Mouse (Mus musculus) intestine, postnatal 0 days (tissue): ENCODE measurements at regions not wholly inside any gene's neighbourhood (a gene's known extent, or its start where the extent isn't known, plus 50 kb on each side); places are given as distances from the start of the nearest gene placed in this dataset.

ENCODE experiments used
- ATAC-seq: fragments of 200-750 bp; cut with Nextera tagmentation; 2 replicates; pipeline ENCODE4 v1.8.0; 2017; ENCODE audit warnings: mild to moderate bottlenecking, moderate TSS enrichment, moderate library complexity
- H3K27ac ChIP-seq: fragments of 300-500 bp; sonication (generic); 2 replicates; pipeline ENCODE4 v1.5.1; 2014; ENCODE audit warnings: mild to moderate bottlenecking, low read depth, low read length, moderate library complexity
- H3K27me3 ChIP-seq: fragments of 300-500 bp; sonication (generic); replicated peaks from 2 replicates; pipeline ENCODE4 v1.6.1; 2014; ENCODE audit warnings: low read length, mixed read lengths; ENCODE audit not compliant: control insufficient read depth, insufficient read depth
- H3K36me3 ChIP-seq: fragments of 300-500 bp; sonication (generic); 2 replicates; pipeline ENCODE4 v1.6.1; 2014; ENCODE audit warnings: mild to moderate bottlenecking, moderate library complexity; ENCODE audit not compliant: control insufficient read depth, insufficient read depth
- H3K4me1 ChIP-seq: fragments of 300-500 bp; sonication (generic); replicated peaks from 2 replicates; pipeline ENCODE4 v1.6.1; 2014; ENCODE audit warnings: antibody characterized with exemption, low read length, mixed read lengths; ENCODE audit not compliant: control insufficient read depth, insufficient read depth
- H3K4me2 ChIP-seq: fragments of 300-500 bp; sonication (generic); replicated peaks from 2 replicates; pipeline ENCODE4 v1.6.1; 2014; ENCODE audit warnings: low read depth, mild to moderate bottlenecking, moderate library complexity
- H3K4me3 ChIP-seq: fragments of 300-500 bp; sonication (generic); 2 replicates; pipeline ENCODE4 v1.5.1; 2014; ENCODE audit warnings: low read depth, low read length
- H3K9ac ChIP-seq: fragments of 300-500 bp; sonication (generic); 2 replicates; pipeline ENCODE4 v1.6.1; 2014; ENCODE audit warnings: mild to moderate bottlenecking, low read depth, low read length
- H3K9me3 ChIP-seq: fragments of 300-500 bp; sonication (generic); 2 replicates; pipeline ENCODE4 v1.6.1; 2016; ENCODE audit warnings: mixed run types; ENCODE audit not compliant: control insufficient read depth
- CTCF ChIP-seq: sonication (generic); IDR thresholded peaks from 2 replicates; pipeline ENCODE4 v1.5.1; 2016; ENCODE audit warnings: low read depth, mild to moderate bottlenecking, control low read depth, antibody characterized with exemption, moderate library complexity
- WGBS: fragments of 180-500 bp; shearing (Covaris S2); extraction: QIAGEN DNeasy Blood & Tissue Kit; methylation state at CpG from one replicate; pipeline ENCODE4 v1.1.7; 2014; 5-methylcytosine and 5-hydroxymethylcytosine counted together

DNA sequence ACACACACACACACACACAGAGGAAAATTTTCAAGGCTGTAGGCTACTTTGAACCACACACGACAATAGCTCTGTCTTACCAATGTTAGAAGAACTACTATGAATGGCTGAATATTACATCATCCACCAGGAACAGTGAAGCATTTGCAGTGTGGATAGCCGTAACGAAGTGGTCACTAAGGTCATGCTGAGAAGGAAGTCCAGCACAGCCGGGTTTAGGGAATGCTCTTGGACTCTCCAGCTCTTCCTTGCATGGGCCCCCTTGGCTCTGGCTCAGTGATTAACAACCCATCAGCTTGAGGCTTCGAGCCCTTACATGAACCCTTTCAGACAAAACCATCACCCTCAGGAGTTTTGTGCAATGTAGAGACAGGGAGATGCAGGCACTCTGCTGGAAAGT lies 245.3 kb downstream of the Adamts20 start:
- Histone ChIP-seq H3K36me3 (no peaks in the 10 kb centered on the region), H3K9ac (no peak overlapping the region), H3K27me3 (no peaks in the 10 kb centered on the region), H3K4me3 (no peak overlapping the region), H3K4me2 (no peak overlapping the region), H3K27ac (no peak overlapping the region), H3K9me3 (no peaks in the 10 kb centered on the region), H3K4me1 (no peaks in the 10 kb centered on the region; the same call in 1 of the 2 replicates)
- TF ChIP-seq CTCF = no peak
- ATAC-seq = no peak
- 62% methylated on average over 5 of the region's 5 CpGs for WGBS

DNA sequence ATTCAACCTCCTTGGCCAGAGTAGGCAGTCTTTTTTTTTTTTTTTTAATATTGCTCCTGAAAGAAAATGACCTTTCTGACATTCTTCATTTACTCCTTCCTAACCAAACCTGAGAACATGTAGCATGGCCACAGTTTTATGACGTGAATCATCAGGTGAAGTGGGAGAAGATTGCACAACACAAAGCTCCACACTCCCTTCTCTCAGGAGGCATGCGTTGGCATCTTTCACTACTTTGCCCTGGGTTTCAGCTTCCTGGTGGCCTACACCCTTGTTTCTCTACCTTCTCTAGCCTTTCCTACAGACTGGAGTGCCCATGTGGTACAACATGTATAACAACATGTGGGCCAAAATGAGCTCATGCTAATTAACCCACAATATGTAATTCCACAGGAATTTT lies 248.5 kb downstream of the Adamts20 start:
- Histone ChIP-seq H3K36me3 (no peaks in the 10 kb centered on the region), H3K27ac (no peak overlapping the region)
- 66% methylated on average over 2 of the region's 2 CpGs for WGBS

DNA sequence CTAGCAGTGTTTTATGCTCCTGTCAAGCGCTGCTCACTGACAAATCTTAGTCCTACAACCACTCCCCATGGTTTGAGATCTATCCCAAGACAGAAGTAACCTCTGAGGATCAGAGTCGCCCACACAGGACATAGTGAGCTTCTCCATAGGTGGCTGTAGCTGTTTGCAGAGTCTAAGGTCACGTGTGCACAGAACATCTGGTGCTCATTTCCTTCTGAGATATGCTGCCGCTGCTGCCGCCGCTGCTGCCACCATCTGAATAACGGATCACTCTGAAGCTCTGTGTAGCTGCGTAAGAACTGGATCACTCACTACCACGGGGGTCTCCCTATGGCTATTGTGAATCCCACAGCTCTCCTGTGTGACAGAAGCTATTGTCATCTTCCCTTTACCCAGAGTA lies 250.8 kb downstream of the Adamts20 start:
- TF ChIP-seq CTCF = no peak
- ATAC-seq = no peak
- no peak overlapping the region for H3K9ac ChIP-seq
- no peaks in the 10 kb centered on the region for H3K36me3 ChIP-seq
- no peaks in the 10 kb centered on the region for H3K27me3 ChIP-seq
- WGBS = 28% methylated on average over 9 of the region's 9 CpGs
- H3K9me3 ChIP-seq = no peaks in the 10 kb centered on the region
- no peak overlapping the region for H3K4me3 ChIP-seq
- no peak overlapping the region for H3K27ac ChIP-seq
- no peaks in the 10 kb centered on the region for H3K4me1 ChIP-seq
- H3K4me2 ChIP-seq = no peak overlapping the region

More for the DNA sequence above, 248.5 kb downstream of the Adamts20 start:
- Histone ChIP-seq H3K9me3 (no peaks in the 10 kb centered on the region), H3K9ac (no peak overlapping the region), H3K4me1 (no peaks in the 10 kb centered on the region; the same call in 1 of the 2 replicates), H3K4me3 (no peak overlapping the region), H3K4me2 (no peak overlapping the region), H3K27me3 (no peaks in the 10 kb centered on the region)
- no peak for TF ChIP-seq CTCF
- ATAC-seq = no peak

DNA sequence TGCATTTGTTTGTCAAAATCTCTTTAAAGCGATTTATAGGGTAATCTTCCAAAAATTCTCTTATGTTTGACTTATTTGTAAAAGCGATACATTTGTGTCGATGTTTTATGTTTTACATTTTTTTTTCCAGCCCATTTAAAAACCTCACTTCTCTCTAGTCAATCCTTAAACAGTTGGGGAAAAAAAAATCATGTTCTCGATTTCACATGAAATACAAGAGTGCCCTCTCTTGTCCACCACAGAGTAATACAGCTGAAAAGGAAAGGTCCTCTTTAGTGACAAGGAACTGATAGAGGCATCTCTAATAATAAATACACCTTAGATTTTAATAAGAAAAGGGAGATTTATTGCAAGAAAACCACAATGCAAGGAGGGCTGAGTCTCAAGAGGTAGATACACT lies 251.8 kb downstream of the Adamts20 start:
- no peak for ATAC-seq
- Histone ChIP-seq H3K4me1 (no peaks in the 10 kb centered on the region), H3K4me2 (no peak overlapping the region), H3K27ac (no peak overlapping the region), H3K27me3 (no peaks in the 10 kb centered on the region), H3K9ac (no peak overlapping the region), H3K4me3 (no peak overlapping the region), H3K9me3 (no peaks in the 10 kb centered on the region), H3K36me3 (no peaks in the 10 kb centered on the region)
- WGBS = 25% methylated on average over 4 of the region's 4 CpGs
- peak; percentile 81 for TF ChIP-seq CTCF

DNA sequence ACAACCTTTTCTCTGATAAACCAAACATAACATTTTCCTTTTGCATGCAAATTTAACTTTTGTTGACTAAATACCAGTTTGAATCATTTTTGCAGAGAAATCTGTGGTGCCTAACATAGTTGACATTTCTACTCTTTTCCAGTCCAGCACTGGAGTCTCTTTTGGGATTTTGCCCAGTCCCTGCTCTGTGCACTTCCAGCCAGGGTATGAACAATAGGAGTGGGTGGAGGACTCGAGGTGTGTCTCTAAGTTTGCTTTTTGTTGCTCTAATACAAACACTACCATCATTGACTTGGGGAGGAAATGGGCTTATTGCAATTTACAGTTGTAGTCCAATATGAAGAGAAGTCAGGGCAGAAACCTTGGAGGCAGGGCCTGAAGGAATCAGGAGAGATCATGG lies 256.7 kb downstream of the Adamts20 start:
- no peaks in the 10 kb centered on the region for H3K36me3 ChIP-seq
- no peak overlapping the region for H3K4me2 ChIP-seq
- no peak for ATAC-seq
- no peak for TF ChIP-seq CTCF
- WGBS = 33% methylated on average over 1 of the region's 1 CpGs
- no peak overlapping the region for H3K27ac ChIP-seq
- H3K4me1 ChIP-seq = no peaks in the 10 kb centered on the region
- H3K27me3 ChIP-seq = no peaks in the 10 kb centered on the region
- no peak overlapping the region for H3K9ac ChIP-seq
- H3K4me3 ChIP-seq = no peak overlapping the region
- H3K9me3 ChIP-seq = no peaks in the 10 kb centered on the region

DNA sequence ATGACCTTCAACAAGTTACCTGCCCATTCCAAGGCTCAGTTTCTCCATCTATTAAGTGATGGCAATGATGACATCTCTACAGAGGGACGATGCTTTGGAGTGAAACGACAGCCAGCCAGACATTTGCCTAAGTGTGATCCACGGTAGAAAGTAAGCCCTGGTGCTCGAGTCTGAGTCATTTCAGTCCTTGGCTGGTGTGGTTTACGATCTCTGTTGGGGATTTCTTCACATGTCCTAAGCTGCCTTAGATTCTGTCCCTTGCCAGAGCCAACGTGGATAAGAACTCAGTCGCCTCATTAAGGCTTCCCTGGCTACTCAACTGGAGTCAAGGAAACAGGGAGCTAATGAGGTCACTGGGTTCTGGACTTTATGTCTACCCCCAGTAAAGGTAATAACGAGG lies 258.8 kb downstream of the Adamts20 start:
- TF ChIP-seq CTCF = no peak
- Histone ChIP-seq H3K9ac (no peak overlapping the region), H3K4me2 (no peak overlapping the region), H3K4me1 (no peaks in the 10 kb centered on the region), H3K27ac (no peak overlapping the region), H3K4me3 (no peak overlapping the region), H3K27me3 (no peaks in the 10 kb centered on the region), H3K36me3 (no peaks in the 10 kb centered on the region), H3K9me3 (no peaks in the 10 kb centered on the region)
- 72% methylated on average over 8 of the region's 8 CpGs for WGBS
- ATAC-seq = no peak

DNA sequence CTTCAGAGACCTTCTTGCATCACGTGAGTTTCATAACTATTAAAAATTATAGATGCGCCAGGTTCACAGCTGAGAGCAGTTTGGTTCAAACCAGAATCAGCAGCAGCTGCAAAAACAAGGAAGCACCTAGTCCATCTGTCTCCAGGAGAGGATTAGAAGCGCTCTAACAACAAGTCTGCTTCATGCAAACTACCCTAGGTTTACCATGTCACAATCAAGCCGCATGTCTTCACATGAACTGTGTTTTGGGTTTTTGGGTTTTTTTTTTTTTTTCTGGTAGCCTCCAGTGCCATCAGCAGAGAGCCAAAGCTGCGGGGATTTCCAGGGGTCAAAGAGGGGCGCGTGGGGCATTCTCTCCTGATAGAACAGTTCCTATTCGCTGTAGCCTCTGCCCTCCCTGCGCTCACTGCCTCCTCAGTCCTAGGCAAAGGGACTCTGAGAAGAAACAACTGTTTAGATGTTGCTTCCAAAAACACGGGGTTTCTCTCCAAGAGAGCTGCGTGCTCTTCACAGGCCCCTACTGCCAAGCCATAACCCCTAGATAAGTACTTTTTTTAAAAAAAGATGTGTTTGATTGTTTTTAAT lies 259.8 kb downstream of the Adamts20 start:
- H3K36me3 ChIP-seq = no peaks in the 10 kb centered on the region
- H3K27me3 ChIP-seq = no peaks in the 10 kb centered on the region
- H3K9me3 ChIP-seq = no peaks in the 10 kb centered on the region
- H3K27ac ChIP-seq = no peak overlapping the region
- ATAC-seq = no peak
- no peak overlapping the region for H3K4me2 ChIP-seq
- 72% methylated on average over 11 of the region's 11 CpGs for WGBS
- TF ChIP-seq CTCF = no peak
- H3K9ac ChIP-seq = no peak overlapping the region
- H3K4me3 ChIP-seq = no peak overlapping the region
- no peaks in the 10 kb centered on the region for H3K4me1 ChIP-seq
